Mouse (Mus musculus): ENCODE measurements around the gene Zfp296.
"Not testable (repeated sequence)": the region's sequence is repeated elsewhere in the genome, so short reads cannot be mapped to it uniquely, and the experiment has no call there.

The Zfp296 gene

GRCm38 (mm10) chr7:19562643-19563410, 14.3 kb upstream of the Zfp296 start, which contains the start of gene Ppp1r37:
Gene Ppp1r37 (minus strand): TSS chr7:19563076.
- no peak for DNase-seq

GRCm38 (mm10) chr7:19563884-19564283, 13.2 kb upstream of the Zfp296 start:
- no peak for DNase-seq

DNA sequence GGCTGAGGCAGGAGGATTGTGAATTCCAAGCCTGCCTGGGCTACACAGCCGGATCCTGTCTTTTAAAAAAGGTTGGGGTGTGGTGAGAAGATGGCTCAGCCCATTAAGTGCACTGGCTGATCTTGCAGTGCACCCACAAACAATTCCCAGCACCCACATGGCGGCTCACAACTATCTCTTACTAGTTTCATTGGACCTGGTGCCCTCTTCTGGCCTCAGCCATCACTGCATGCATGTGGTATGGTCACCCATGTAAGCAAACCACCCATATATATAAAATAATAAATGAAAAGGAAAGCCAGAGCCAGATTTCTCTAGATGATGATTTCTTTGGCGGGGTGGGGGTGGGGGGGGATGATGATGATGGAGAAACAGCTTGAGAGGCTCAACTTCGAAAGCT, 12.6 kb upstream of the Zfp296 start:
- no peak for DNase-seq

DNA sequence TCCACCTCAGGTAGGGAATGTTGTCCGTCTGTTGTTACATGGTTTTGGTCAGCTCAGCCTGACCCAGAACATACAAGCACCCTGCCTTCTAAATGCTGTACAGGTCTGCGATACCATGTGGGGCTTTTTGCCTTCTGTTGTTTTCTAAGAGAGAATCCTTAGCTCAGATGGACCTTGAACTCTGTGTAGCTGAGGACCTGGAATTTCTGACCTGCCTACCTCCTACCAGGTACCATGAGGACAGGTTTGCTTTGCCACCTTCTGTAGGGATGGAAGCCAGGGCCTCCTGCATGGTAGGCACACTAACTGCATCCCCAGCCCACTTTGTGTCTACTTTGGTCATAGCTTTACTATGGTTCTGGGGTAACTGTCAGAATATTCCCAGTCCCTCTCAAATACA, 11.3 kb upstream of the Zfp296 start:
- no peak for DNase-seq

GRCm38 (mm10) chr7:19567426-19567825, 9.7 kb upstream of the Zfp296 start:
- no peak for DNase-seq

DNA sequence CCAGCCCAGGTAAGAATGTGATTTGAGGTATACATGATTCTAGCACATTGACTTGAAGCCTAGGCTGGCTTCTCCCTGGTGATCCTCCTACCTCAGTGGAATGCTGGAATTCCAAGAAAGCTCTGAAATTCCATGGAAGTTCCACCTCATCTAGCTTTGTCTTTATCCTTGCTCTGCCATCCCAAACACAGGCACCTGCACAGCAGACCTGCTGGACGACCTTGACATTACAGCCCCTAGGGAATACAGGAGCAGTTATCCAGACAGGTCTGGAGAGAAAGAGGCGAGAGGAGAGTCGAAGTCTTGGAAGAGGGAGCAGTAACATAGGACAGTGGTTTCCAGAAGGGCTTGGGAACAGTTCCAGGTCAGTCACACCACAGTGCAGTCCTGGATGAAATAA, 7.4 kb upstream of the Zfp296 start:
- DNase-seq: no peak

- DNase-seq: peak; percentile 75
Observed at GRCm38 (mm10) chr7:19572926-19573775, 3.9 kb upstream of the Zfp296 start.

GRCm38 (mm10) chr7:19573776-19574140, 3.3 kb upstream of the Zfp296 start:
- no peak for DNase-seq

DNA sequence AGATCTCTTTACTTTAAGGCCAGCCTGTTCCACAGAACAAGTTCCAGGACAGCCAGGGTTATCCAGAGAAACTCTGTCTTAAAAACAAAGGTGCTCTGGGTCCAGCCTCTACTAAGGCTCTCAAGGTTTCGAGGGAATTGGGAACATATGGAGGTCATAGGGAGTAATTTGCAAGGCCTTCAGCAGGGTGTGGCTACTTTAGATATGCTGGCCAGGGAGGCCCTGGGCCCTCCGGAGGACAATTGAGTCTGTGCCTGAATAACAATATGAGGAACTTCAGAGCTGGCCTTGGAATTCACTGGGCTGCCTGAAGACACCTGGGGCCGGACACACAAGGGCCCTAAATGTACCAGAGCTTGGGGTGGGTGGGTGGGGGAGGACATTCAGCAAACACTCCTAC, 1.5 kb upstream of the Zfp296 start:
- no peak for DNase-seq

GRCm38 (mm10) chr7:19577877-19578414, 859 bp downstream of the Zfp296 start:
- no peak for DNase-seq

- no peak for DNase-seq
Observed at GRCm38 (mm10) chr7:19578436-19578835, 1.3 kb downstream of the Zfp296 start.

DNA sequence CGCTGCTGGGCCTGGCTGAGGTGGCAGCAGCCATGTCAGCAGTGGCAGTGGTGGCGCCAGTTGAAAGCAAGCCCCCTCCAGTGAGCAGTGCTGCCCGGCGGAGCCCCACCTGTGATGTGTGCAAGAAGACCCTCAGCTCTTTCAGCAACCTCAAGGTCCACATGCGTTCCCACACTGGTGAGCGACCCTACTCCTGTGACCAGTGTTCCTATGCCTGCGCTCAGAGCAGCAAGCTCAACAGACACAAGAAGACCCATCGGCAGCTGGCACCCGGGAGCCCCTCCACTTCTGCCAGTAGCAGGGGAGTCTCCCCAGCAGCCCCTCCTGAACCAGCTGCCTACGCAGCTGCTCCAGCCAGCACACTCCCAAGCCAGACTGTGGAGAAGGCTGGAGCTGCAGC, 2.7 kb downstream of the Zfp296 start:
- DNase-seq: no peak

DNA sequence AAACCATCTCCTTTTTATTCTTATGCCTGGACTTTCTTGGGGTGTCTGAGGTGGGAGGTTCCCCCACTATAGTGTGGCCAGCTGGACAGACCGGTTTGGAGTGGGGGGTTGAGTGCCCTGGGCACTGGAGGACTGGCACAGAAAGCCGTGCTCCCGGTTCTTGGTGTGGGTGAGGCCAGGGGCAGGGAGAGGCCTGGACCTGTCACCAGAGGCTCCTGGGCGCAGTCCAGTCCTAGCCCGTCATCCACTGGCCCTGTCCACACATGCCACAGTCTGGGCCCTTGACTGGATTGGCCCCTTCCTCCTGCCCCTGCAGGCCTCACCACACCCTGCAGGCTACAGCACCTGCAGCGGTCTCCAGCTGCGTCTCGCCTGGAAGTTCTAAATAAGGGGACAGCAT, 3.5 kb downstream of the Zfp296 start:
- DNase-seq: no peak

DNA sequence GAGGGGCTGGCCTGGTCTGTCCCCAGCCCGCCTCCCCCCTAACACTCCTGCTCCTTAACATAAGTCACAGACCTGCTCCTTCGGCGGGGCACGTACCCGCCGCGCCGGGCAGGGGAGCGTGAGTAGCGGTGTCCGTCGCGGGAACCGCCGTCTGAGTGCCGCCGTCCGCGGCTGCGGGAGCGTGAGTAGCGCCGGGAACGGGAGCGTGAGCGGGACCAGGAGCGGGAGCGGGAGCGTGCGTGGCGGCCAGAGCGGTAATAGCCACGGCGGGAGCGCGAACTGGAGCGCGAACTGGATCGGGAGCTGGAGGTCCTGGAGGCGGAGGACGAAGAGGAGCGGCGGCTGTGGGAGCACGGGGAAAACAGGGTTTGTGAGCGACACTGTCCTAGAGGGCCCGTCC, 9.2 kb downstream of the Zfp296 start:
- no peak for DNase-seq

DNA sequence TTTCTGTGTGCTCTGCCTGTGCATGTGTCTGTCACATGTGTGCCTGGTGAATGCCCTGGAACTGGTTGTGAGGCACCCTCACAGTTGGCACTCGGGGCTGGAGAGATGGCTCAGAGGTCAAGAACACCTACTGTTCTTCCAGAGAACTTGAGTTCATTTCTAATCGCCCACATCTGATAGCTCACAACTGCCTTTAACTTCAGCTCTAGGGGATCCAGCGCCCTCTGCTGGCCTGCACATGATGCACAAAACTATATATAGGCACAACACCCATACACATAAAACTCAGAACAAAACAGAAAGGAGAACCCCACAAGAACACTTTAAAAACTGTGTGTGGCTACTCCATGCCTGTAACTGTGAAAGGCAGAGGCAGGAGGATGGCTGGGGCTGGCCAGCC, 12.1 kb downstream of the Zfp296 start:
- DNase-seq: no peak

GRCm38 (mm10) chr7:19589917-19590316, 12.8 kb downstream of the Zfp296 start:
- DNase-seq: peak; percentile 63

- DNase-seq: no peak
Observed at GRCm38 (mm10) chr7:19593061-19593730, 16.1 kb downstream of the Zfp296 start.

- DNase-seq: no peak
Observed at GRCm38 (mm10) chr7:19600562-19600961, 23.5 kb downstream of the Zfp296 start.

DNA sequence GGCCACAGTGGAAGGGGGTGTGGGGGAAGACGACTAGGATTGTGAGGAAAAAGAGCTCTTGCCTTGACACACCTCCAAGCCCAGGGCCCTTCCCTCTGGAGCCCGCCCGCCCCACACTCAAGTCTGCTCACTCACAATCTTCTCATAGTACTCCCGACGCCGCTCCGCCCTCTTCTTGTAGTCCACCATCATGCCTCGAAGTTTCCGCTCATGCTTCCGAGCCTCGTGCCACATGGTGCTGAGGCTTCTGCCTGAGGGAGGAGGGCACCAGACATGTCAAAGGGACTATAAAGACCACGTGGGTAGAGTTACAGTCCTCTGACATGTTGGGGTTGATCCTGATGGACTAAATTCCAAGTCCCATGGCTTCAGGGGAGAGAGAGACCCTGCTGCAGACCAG, 26.0 kb downstream of the Zfp296 start:
- no peak for DNase-seq

DNA sequence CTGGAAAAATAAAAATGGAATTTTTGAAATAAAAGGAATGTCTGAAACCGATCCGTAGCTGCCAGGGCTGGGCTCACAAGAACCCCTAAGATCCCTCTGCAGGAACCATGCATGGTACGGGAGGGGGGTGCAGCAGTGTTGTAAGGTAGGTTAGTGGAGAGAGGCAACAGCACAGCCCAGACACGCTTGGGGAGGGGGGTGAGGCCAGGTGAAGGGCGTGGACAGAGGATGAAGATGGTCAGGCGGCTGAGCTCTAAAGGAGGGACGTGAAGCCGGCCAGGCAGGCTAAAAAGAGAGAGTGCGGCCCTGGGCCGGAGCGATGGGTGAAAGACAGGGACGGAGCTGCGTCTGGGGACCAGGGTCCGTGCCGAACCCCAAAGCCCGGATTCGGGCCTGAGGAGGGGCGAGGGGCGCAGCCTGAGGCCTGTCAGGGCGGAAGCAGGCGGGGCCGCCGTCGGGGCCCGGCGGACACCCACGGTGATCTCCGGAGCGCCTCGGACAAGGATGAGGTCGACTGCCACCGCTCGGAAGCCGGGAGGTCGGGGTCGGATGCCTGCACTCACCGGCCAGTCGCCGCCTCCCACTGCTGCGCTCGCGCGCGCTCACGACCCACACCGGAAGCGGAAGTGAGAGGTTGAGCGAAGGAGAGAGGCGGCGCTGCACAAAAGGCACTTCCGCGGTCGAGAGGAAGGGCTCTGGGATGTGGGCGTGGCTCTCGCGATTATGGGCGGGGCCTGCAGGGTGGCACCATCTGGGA, 26.9 kb downstream of the Zfp296 start, which contains the start of gene Clasrp:
TSS of gene Clasrp (minus strand) at position 638 of the 757 bp plus-strand sequence.
- DNase-seq: peak; percentile 94

DNA sequence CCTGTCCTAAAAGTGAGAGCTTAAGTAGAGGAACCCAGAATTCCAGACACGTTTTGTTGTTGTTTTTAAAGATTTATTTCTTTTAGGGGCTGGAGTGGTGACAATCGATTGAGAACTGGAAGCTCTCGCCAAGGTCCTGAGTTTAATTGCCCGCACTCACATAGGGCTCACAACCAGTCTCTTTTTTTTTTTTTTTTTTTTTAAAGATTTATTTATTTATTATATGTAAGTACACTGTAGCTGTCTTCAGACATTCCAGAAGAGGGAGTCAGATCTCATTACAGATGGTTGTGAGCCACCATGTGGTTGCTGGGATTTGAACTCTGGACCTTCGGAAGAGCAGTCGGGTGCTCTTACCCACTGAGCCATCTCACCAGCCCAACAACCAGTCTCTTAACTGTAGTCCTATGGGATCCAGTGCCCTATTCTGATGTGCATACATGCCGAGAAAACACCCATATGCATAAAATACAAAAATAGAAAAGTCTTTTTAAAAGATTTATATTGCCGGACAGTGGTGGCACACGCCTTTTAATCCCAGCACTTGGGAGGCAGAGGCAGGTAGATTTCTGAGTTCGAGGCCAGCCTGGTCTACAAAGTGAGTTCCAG, 27.6 kb downstream of the Zfp296 start:
- DNase-seq: not testable (repeated sequence)

DNA sequence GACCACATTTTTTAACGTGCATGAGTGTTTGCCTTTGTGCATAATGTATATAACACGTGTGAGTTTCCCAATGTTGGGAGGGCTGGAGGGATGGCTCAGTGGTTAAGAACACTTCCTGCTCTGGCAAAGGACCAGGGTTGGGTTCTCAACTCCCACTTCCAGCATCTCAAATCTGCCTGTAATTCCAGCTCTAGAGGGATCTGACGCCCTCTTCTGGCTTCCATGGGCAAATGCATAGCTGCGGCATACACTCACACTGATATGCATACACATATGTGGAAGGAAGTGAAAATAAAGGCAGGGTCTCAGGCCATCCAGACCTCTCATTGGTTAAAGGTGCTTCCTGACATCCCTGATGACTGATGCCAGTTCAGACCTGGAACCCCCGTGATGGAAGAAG, 30.2 kb downstream of the Zfp296 start:
- no peak for DNase-seq

All from right cerebral cortex, postnatal 25 days (tissue).